Mouse (Mus musculus) limb, embryonic 14.5 days (tissue): ENCODE results near the gene Mn1. TPM values are rescaled to one million over a fixed set of nuclear protein-coding genes. Genes with fewer than 3 reads are reported as not detected.

Experiments
- ATAC-seq: fragments of 200-750 bp; cut with Nextera tagmentation; 2 replicates; pipeline ENCODE4 v1.8.0; 2017; ENCODE audit warnings: low read depth, moderate number of reproducible peaks, moderate TSS enrichment; ENCODE audit not compliant: low FRiP score
- DNase-seq: peaks from one replicate; pipeline ENCODE4 v3.0.0-alpha.2; 2015; ENCODE audit warnings: low spot score
- H3K27ac ChIP-seq: fragments of 300-500 bp; sonication (generic); replicated peaks from 2 replicates; pipeline ENCODE4 v1.5.1; 2014; ENCODE audit warnings: low read depth, mild to moderate bottlenecking, low read length, moderate library complexity, mixed read lengths
- H3K27me3 ChIP-seq: fragments of 300-500 bp; sonication (generic); 2 replicates; pipeline ENCODE4 v1.6.1; 2014; ENCODE audit warnings: low read length, mixed read lengths; ENCODE audit not compliant: control insufficient read depth, insufficient read depth
- H3K36me3 ChIP-seq: fragments of 300-500 bp; sonication (generic); 2 replicates; pipeline ENCODE4 v1.6.1; 2014; ENCODE audit warnings: mild to moderate bottlenecking, low read length, moderate library complexity, mixed read lengths; ENCODE audit not compliant: control insufficient read depth, insufficient read depth
- H3K4me1 ChIP-seq: fragments of 300-500 bp; sonication (generic); 2 replicates; pipeline ENCODE4 v1.6.1; 2014; ENCODE audit warnings: antibody characterized with exemption, low read length, mixed read lengths; ENCODE audit not compliant: control insufficient read depth, insufficient read depth
- H3K4me2 ChIP-seq: fragments of 300-500 bp; sonication (generic); replicated peaks from 2 replicates; pipeline ENCODE4 v1.6.1; 2014; ENCODE audit warnings: low read depth, mild to moderate bottlenecking, low read length, moderate library complexity; ENCODE audit not compliant: severe bottlenecking
- H3K4me3 ChIP-seq: fragments of 300-500 bp; sonication (generic); replicated peaks from 2 replicates; pipeline ENCODE4 v1.5.1; 2014; ENCODE audit warnings: low read length
- H3K9ac ChIP-seq: fragments of 300-500 bp; sonication (generic); 2 replicates; pipeline ENCODE4 v1.6.1; 2014; ENCODE audit warnings: mild to moderate bottlenecking, low read depth, low read length, moderate library complexity; ENCODE audit not compliant: severe bottlenecking
- H3K9me3 ChIP-seq: fragments of 300-500 bp; sonication (generic); 2 replicates; pipeline ENCODE4 v1.6.1; 2016; ENCODE audit warnings: low read length; ENCODE audit not compliant: control insufficient read depth
- POLR2A ChIP-seq: fragments of 200-500 bp; IDR thresholded peaks from 2 replicates; pipeline ENCODE4 v1.8.0; 2012; ENCODE audit warnings: inconsistent platforms, mild to moderate bottlenecking, moderate library complexity, borderline replicate concordance; ENCODE audit not compliant: insufficient read depth, insufficient read length; ENCODE audit errors: extremely low read depth
- WGBS: fragments of 180-500 bp; shearing (Covaris S2); extraction: QIAGEN DNeasy Blood & Tissue Kit; methylation state at CpG from one replicate; pipeline ENCODE4 v1.1.7; 2014; 5-methylcytosine and 5-hydroxymethylcytosine counted together
- polyA plus RNA-seq, 2 experiments: library from polyadenylated mRNA; depleted of rRNA in 1 of 2; stranded (reverse) in 1 of 2; unstranded in 1 of 2; fragments of >200 nt; fragmentation: Nextera tagmentation in 1 of 2; extraction: Ambion mirVana in 1 of 2; gene quantifications; 2 replicates each; pipeline versions ENCODE4 v1.2.1 to v1.2.3; 2012 to 2014

Gene Mn1
- polyA plus RNA-seq (2012; rRNA removed) (11.4 and 16.0 TPM in 2 replicates), polyA plus RNA-seq (2014; fragmentation: Nextera tagmentation; extraction: Ambion mirVana) (18.2 and 21.0 TPM in 2 replicates)

DNA sequence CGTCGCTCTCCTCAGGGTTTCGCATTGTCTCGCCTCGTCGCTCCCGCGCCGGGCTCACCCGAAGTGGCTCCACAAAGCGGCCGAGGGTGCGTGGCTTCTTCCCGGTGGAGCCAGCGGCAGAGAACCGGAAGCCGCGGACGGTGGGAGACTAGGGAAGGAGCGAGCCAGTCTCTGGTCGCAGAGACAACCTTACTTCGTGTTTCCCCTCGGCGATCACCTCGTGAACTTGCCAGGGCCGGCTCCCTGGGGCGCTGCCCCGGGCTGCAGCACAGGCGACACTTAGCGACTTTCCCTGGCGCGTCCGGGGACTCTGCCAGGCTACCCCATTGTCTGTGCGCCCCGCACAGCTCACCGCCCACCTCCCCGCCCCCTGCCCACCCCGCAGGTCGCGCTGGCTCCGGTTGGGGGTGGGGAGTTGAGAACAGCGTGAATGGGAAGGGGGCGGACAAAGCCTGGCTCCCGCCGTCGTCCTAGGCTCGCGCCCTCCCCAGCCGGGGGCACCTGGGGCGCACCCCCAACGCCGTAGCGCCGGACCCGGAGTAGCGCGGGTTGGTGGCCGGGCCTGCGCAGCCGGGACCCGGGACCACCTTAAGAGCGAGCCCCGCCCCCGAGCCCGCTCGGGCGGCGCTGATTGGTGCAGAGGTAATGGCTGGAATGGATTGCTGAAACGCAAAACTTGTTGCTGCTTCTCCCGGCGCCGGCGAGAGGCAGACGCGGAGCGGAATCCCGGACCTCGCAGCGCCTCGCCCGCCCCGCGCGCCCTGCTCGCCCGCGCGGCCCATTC is at the start of gene Mn1:
Mn1 (plus strand) TSS at position 772 of the 784 bp plus-strand sequence.
- Histone ChIP-seq H3K36me3 (peaks cover 30% of the 10 kb centered on the region), H3K4me2 (peak within 1 kb of the TSS; percentile 75), H3K27me3 (peaks cover 34% of the 10 kb centered on the region), H3K27ac (peak within 1 kb of the TSS; percentile 82), H3K9ac (peak within 1 kb of the TSS; percentile 90), H3K4me3 (peak within 1 kb of the TSS; percentile 70), H3K9me3 (no peaks in the 10 kb centered on the region), H3K4me1 (peaks cover 51% of the 10 kb centered on the region)
- ATAC-seq, result peak; percentile 93
- DNase-seq, result peak; percentile 96
- peak; percentile 56; the same call in 1 of the 2 replicates for TF ChIP-seq POLR2A
- WGBS, result under 1% methylated on average over 57 of the region's 88 CpGs

- Histone ChIP-seq H3K4me2 (no peak overlapping the region), H3K27ac (no peak overlapping the region), H3K27me3 (no peaks in the 10 kb centered on the region), H3K4me1 (no peaks in the 10 kb centered on the region; the same call in 1 of the 2 replicates), H3K4me3 (no peak overlapping the region), H3K9ac (no peak overlapping the region), H3K9me3 (no peaks in the 10 kb centered on the region), H3K36me3 (peaks cover 52% of the 10 kb centered on the region)
- no peak for TF ChIP-seq POLR2A
- WGBS, result 75% methylated on average over 11 of the region's 11 CpGs
- DNase-seq (no peak), ATAC-seq (no peak)
Measured at GRCm38 (mm10) chr5:111367937-111368517, 49.1 kb upstream of the Mn1 start.

DNA sequence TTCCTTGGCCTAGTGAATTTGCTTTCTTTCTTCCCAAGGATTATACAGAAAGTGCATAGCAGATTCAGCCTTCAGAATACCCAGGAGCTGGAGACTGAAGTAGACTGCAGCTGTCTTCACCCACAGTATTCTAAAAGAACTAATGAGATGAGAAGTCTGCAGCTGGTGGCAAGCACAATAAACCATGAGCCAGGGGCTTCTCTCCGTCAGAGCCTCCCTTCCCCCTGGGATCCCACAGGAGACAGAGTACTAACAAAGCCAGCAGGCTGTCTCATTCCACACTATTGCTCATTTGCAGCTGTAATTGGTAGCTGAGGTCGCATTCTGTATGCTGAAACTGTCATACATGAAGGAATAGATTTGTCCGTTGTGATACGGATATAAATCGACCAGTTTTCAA is 48.6 kb upstream of the Mn1 start:
- WGBS, result 79% methylated on average over 5 of the region's 5 CpGs
- no peak for DNase-seq
- TF ChIP-seq POLR2A, result no peak
- no peak; the same call in 1 of the 2 replicates for ATAC-seq
- Histone ChIP-seq H3K9ac (no peak overlapping the region), H3K9me3 (no peaks in the 10 kb centered on the region), H3K27ac (no peak overlapping the region), H3K4me1 (no peaks in the 10 kb centered on the region; the same call in 1 of the 2 replicates), H3K36me3 (peaks cover 56% of the 10 kb centered on the region), H3K4me2 (no peak overlapping the region), H3K27me3 (no peaks in the 10 kb centered on the region), H3K4me3 (no peak overlapping the region)

- no peak overlapping the region for H3K4me3 ChIP-seq
- no peaks in the 10 kb centered on the region for H3K27me3 ChIP-seq
- H3K36me3 ChIP-seq, result peaks cover 83% of the 10 kb centered on the region
- H3K27ac ChIP-seq, result no peak overlapping the region
- no peak for ATAC-seq
- H3K9ac ChIP-seq, result no peak overlapping the region
- WGBS, result 73% methylated on average over 4 of the region's 4 CpGs
- no peak for TF ChIP-seq POLR2A
- H3K4me2 ChIP-seq, result no peak overlapping the region
- DNase-seq, result no peak
- H3K9me3 ChIP-seq, result no peaks in the 10 kb centered on the region
- peaks cover 15% of the 10 kb centered on the region for H3K4me1 ChIP-seq
Measured at GRCm38 (mm10) chr5:111375616-111376015, 41.5 kb upstream of the Mn1 start.

GRCm38 (mm10) chr5:111376276-111377020 is 40.7 kb upstream of the Mn1 start:
- no peak overlapping the region for H3K9ac ChIP-seq
- no peak for DNase-seq
- H3K9me3 ChIP-seq, result no peaks in the 10 kb centered on the region
- H3K4me3 ChIP-seq, result no peak overlapping the region
- peak overlapping the region; percentile 65; the same call in 1 of the 2 replicates for H3K27ac ChIP-seq
- TF ChIP-seq POLR2A, result no peak
- no peaks in the 10 kb centered on the region for H3K27me3 ChIP-seq
- peak; percentile 59; the same call in 1 of the 2 replicates for ATAC-seq
- WGBS, result 68% methylated on average over 24 of the region's 24 CpGs
- H3K4me2 ChIP-seq, result no peak overlapping the region
- H3K4me1 ChIP-seq, result peaks cover 15% of the 10 kb centered on the region
- H3K36me3 ChIP-seq, result peaks cover 83% of the 10 kb centered on the region
